Comparison of ENCODE assay signal across 8 mouse cellular contexts in the genomic region with DNA sequence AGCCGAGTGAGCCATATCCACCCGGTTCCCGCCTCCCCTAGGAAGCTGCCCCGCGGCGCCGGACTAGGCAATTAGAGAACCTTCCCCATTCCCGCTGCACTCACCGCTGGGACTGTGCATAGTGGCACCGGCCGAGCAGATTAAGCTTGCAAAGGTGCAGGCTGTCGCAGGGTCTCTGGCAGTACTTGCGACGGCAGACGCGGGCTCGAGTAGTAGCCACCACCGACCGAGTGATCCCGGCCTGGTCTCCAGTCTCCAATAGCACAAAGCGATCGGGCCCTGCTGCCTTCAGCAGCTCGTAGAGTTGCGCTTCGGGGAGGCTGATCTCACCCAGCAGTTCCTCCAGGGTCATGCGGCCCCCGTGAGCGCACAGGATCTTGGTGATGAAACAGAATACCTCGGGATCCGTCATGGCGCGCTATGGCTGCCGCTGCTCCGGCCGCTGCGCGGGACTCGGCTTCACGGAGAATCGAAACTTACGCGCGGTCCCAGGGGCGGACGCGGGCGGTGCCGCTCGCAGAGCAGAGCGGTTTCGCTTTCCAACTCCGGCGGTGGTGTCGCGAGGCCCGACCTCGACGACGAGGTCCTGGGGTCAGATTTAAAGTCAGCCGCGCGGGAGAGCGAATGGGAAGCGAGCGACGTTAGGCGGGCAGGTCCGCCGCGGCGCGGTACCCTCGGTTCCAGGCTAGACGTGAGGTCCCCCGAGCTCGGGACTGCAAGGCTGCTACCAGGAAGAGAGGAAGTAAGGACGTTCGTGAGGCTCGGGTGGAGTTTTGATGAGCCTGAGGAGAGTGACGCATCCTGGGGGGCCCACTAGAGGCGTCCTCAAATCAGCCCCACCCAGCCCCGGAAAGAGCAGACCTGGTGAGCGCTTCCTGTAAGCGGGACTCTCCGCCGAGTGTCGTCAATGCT. TPM values are rescaled to one million over a fixed set of nuclear protein-coding genes. Genes with fewer than 3 reads are reported as not detected.
DNase-seq lines count a peak whose midpoint lies in the region; ATAC-seq and TF ChIP-seq lines count a peak whose summit lies in the region.

Gene Zc3hav1 (minus strand): TSS at position 793 of the 912 bp plus-strand sequence.

- TF ChIP-seq CTCF in Patski (IDR thresholded peaks at IDR 0.05): no peak
- TF ChIP-seq CTCF in gastrocnemius, adult 2 months (IDR thresholded peaks at IDR 0.05): no peak
- TF ChIP-seq CTCF in left cerebral cortex, adult 2 months (IDR thresholded peaks at IDR 0.05): no peak; the same call in 1 of the 2 replicates

- no peaks in the 10 kb centered on the region for H3K27me3 ChIP-seq in Patski
- peaks cover 26% of the 10 kb centered on the region for H3K27me3 ChIP-seq in hindbrain, embryonic 16.5 days (replicated peaks; ENCODE audit: control insufficient read depth, insufficient read depth, low read length)

- under 1% methylated on average over 87 of the region's 87 CpGs for WGBS in hindbrain, embryonic 16.5 days

- H3K9ac ChIP-seq in hindbrain, embryonic 16.5 days (ENCODE audit: low read depth, low read length): peak within 1 kb of the TSS; percentile 28

- peak; percentile 15 for DNase-seq in Patski (ENCODE audit: low read depth, low spot score)
- peak; percentile 14 to 21 for DNase-seq in cerebellum, postnatal 36 days
- peak; percentile 90 for DNase-seq in gastrocnemius, adult 2 months
- DNase-seq in left cerebral cortex, adult 2 months (ENCODE audit: extremely low spot score in 1 of 2, low spot score in 2 of 2): peak; percentile 20 to 28
- peak; percentile 41 to 44 for DNase-seq in right cerebral cortex, postnatal 10 days (ENCODE audit: low spot score in 2 of 2)
- peak; percentile 74 for DNase-seq in urinary bladder, postnatal 25 days (ENCODE audit: low spot score)

- CTCF ChIA-PET in Patski (lab: Charles Lee): no interaction called here

- peak; percentile 88 for ATAC-seq in Patski
- ATAC-seq in hindbrain, embryonic 16.5 days: peak; percentile 68
- ATAC-seq in megakaryocyte, adult 5-6 weeks (ENCODE audit: poor library complexity, severe bottlenecking): peak; percentile 75

- H3K9me3 ChIP-seq in hindbrain, embryonic 16.5 days (ENCODE audit: control insufficient read depth, low read length): no peaks in the 10 kb centered on the region

- intact Hi-C loops in gastrocnemius, adult 2 months (cut with DNase I): loop anchor here (5.0 kb wide), 1 partner anchor 78 kb away; the partner anchor contains the start of gene Ubn2
- intact Hi-C loops in left cerebral cortex, adult 2 months (cut with DNase I): no loop called here

- peak within 1 kb of the TSS; percentile 92 for H3K27ac ChIP-seq in gastrocnemius, adult 2 months
- no peak within 1 kb of the TSS for H3K27ac ChIP-seq in hindbrain, embryonic 16.5 days (ENCODE audit: low read depth, low read length)
- peak within 1 kb of the TSS; percentile 34 for H3K27ac ChIP-seq in left cerebral cortex, adult 2 months

- H3K36me3 ChIP-seq in hindbrain, embryonic 16.5 days (ENCODE audit: control insufficient read depth, insufficient read depth, low read length): no peaks in the 10 kb centered on the region

- H3K4me1 ChIP-seq in hindbrain, embryonic 16.5 days (ENCODE audit: control insufficient read depth, insufficient read depth, low read depth, low read length): peaks cover 3% of the 10 kb centered on the region; the same call in 1 of the 2 replicates

- in situ Hi-C loops in Patski (cut with MboI; ENCODE audit: low pct_unique_long_range_greater_than_20kb): no loop called here

- POLR2A ChIA-PET in Patski (lab: Charles Lee): interaction anchor here (1.6 kb wide), 1 partner anchor 10 kb away, joined by 3 read pairs; no protein-coding TSS in a partner anchor

- H3K4me2 ChIP-seq in hindbrain, embryonic 16.5 days (ENCODE audit: low read length): peak within 1 kb of the TSS; percentile 62

- H3K4me3 ChIP-seq in gastrocnemius, adult 2 months: peak within 1 kb of the TSS; percentile 82
- H3K4me3 ChIP-seq in hindbrain, embryonic 16.5 days (ENCODE audit: low read length): peak within 1 kb of the TSS; percentile 49
- H3K4me3 ChIP-seq in left cerebral cortex, adult 2 months: peak within 1 kb of the TSS; percentile 45

RNA-seq across cellular contexts. Expression of gene Zc3hav1, which starts in this region (rescaled TPM):
- polyA plus RNA-seq in Patski (2021): 32.7 TPM
- 1 to 10 TPM; 6.4 to 6.7 TPM for total RNA-seq in gastrocnemius, adult 2 months (2021)
- 1.4 and 1.6 TPM in 2 replicates for polyA plus RNA-seq in hindbrain, embryonic 16.5 days (2015; fragmentation: Nextera tagmentation; extraction: Ambion mirVana)
- 1 to 10 TPM; 2.5 to 3.1 TPM for total RNA-seq in left cerebral cortex, adult 2 months (2021)
- 79.7 and 91.7 TPM in 2 replicates for total RNA-seq in megakaryocyte, adult 5-6 weeks (2015)
- 74.0 and 79.3 TPM in 2 replicates for total RNA-seq in megakaryocyte, adult 5-6 weeks (2017)

Comparison
In these comparisons a context has a peak if more than half of its experiments do, and no peak if none do; other contexts are left out.
1. RNA of gene Zc3hav1 (total RNA-seq): 74.0 to 91.7 TPM in megakaryocyte, adult 5-6 weeks; 6.4 to 6.7 TPM in gastrocnemius, adult 2 months and 2.5 to 3.1 TPM in left cerebral cortex, adult 2 months; every median in the first group is over 4 times any median in the second.
2. RNA of gene Zc3hav1 (polyA plus RNA-seq): 32.7 TPM in Patski (single experiment); 1.4 to 1.6 TPM in hindbrain, embryonic 16.5 days; every median in the first group is over 10 times any median in the second.
3. DNase-seq: peak in every context shown above with its lines; median percentile 90 in gastrocnemius, adult 2 months; 74 in urinary bladder, postnatal 25 days; 42 in right cerebral cortex, postnatal 10 days; 24 in left cerebral cortex, adult 2 months; 18 in cerebellum, postnatal 36 days; 15 in Patski.
4. Peak in every context shown above with its lines, with median percentiles within 50 percentile points of each other: ATAC-seq and H3K4me3 ChIP-seq.